Mouse (Mus musculus): ENCODE results near the gene Elmo1.

GRCm38 (mm10) chr13:20460096-20460495 lies 369.7 kb downstream of the Elmo1 start:
- TF ChIP-seq EP300 (IDR thresholded peaks at IDR 0.05; ENCODE audit: low read length) (no peak), NRF1 (IDR thresholded peaks at IDR 0.05; ENCODE audit: low read depth, low read length) (no peak), MAZ (IDR thresholded peaks at IDR 0.05; ENCODE audit: low read depth, low read length) (no peak), ZC3H11A (IDR thresholded peaks at IDR 0.05; ENCODE audit: low read depth, low read length) (no peak), CHD1 (IDR thresholded peaks at IDR 0.05; ENCODE audit: low read depth, low read length) (no peak)
